Mouse (Mus musculus): Measurements from ENCODE around the gene C1qb.

The C1qb gene

GRCm38 (mm10) chr4:136842033-136842432 lies 44.0 kb downstream of the C1qb start:
- DNase-seq: no peak

- no peak for DNase-seq
Measured at GRCm38 (mm10) chr4:136841056-136841455, 44.9 kb downstream of the C1qb start.

- no peak for DNase-seq
Measured at GRCm38 (mm10) chr4:136838462-136838861, 47.5 kb downstream of the C1qb start.

GRCm38 (mm10) chr4:136838026-136838425 lies 48.0 kb downstream of the C1qb start:
- no peak for DNase-seq

- peak; percentile 91 for DNase-seq
Measured at GRCm38 (mm10) chr4:136836387-136836931, 49.5 kb downstream of the C1qb start.

GRCm38 (mm10) chr4:136835621-136836386 lies 50.2 kb downstream of the C1qb start, which contains the start of gene Ephb2:
Gene Ephb2, minus strand, starts transcription at chr4:136835988.
- peak; percentile 95 for DNase-seq

- no peak for DNase-seq
Measured at GRCm38 (mm10) chr4:136834815-136835620, 51.0 kb downstream of the C1qb start.

- no peak for DNase-seq
Measured at GRCm38 (mm10) chr4:136834439-136834814, 51.6 kb downstream of the C1qb start.

GRCm38 (mm10) chr4:136833619-136834351 lies 52.2 kb downstream of the C1qb start:
- no peak for DNase-seq

- peak; percentile 85 for DNase-seq
Measured at GRCm38 (mm10) chr4:136832559-136833232, 53.3 kb downstream of the C1qb start.

- no peak for DNase-seq
Measured at GRCm38 (mm10) chr4:136830272-136830823, 55.6 kb downstream of the C1qb start.

Measured in heart, adult 11 months (tissue).